Mouse (Mus musculus) embryonic facial prominence, embryonic 11.5 days (tissue): ENCODE measurements at regions not wholly inside any gene's neighbourhood (a gene's known extent, or its start where the extent isn't known, plus 50 kb on each side); places are given as distances from the start of the nearest gene placed in this dataset.
"Not testable (repeated sequence)": the region's sequence is repeated elsewhere in the genome, so short reads cannot be mapped to it uniquely, and the experiment has no call there.

Source experiments
- ATAC-seq: fragments of 200-750 bp; cut with Nextera tagmentation; replicated peaks from 2 replicates; pipeline ENCODE4 v1.8.0; 2017; ENCODE audit warnings: low read depth; ENCODE audit not compliant: insufficient number of reproducible peaks, low FRiP score, low TSS enrichment
- DNase-seq: peaks from one replicate; pipeline ENCODE4 v3.0.0-alpha.2; 2015; ENCODE audit warnings: low spot score
- H3K27ac ChIP-seq: fragments of 300-500 bp; sonication (generic); replicated peaks from 2 replicates; pipeline ENCODE4 v1.5.1; 2014; ENCODE audit warnings: mild to moderate bottlenecking, low read depth, low read length, control low read depth
- H3K27me3 ChIP-seq: fragments of 300-500 bp; sonication (generic); 2 replicates; pipeline ENCODE4 v1.6.1; 2014; ENCODE audit warnings: mild to moderate bottlenecking, low read length, moderate library complexity, mixed read lengths; ENCODE audit not compliant: control insufficient read depth, insufficient read depth
- H3K36me3 ChIP-seq: fragments of 300-500 bp; sonication (generic); replicated peaks from 2 replicates; pipeline ENCODE4 v1.6.1; 2014; ENCODE audit warnings: low read depth, mild to moderate bottlenecking, low read length, moderate library complexity, mixed read lengths; ENCODE audit not compliant: control insufficient read depth, insufficient read depth
- H3K4me1 ChIP-seq: fragments of 300-500 bp; sonication (generic); 2 replicates; pipeline ENCODE4 v1.6.1; 2014; ENCODE audit warnings: low read length, mixed read lengths; ENCODE audit not compliant: control insufficient read depth, insufficient read depth
- H3K4me2 ChIP-seq: fragments of 300-500 bp; sonication (generic); 2 replicates; pipeline ENCODE4 v1.6.1; 2014; ENCODE audit warnings: low read depth, mild to moderate bottlenecking, control low read depth, low read length, moderate library complexity
- H3K4me3 ChIP-seq: fragments of 300-500 bp; sonication (generic); 2 replicates; pipeline ENCODE4 v1.5.1; 2014; ENCODE audit warnings: low read depth, low read length, control low read depth
- H3K9ac ChIP-seq: fragments of 300-500 bp; sonication (generic); replicated peaks from 2 replicates; pipeline ENCODE4 v1.6.1; 2014; ENCODE audit warnings: mild to moderate bottlenecking, control low read depth, low read length
- H3K9me3 ChIP-seq: fragments of 300-500 bp; sonication (generic); replicated peaks from 2 replicates; pipeline ENCODE4 v1.6.1; 2016; ENCODE audit warnings: mild to moderate bottlenecking, low read length, inconsistent platforms, mixed read lengths; ENCODE audit not compliant: control insufficient read depth
- WGBS: fragments of 180-500 bp; shearing (Covaris S2); extraction: QIAGEN DNeasy Blood & Tissue Kit; methylation state at CpG from one replicate; pipeline ENCODE4 v1.1.7; 2014; 5-methylcytosine and 5-hydroxymethylcytosine counted together

GRCm38 (mm10) chr3:7010294-7011087 lies 390.2 kb upstream of the 1700008P02Rik start:
- Histone ChIP-seq H3K4me3 (no peak overlapping the region), H3K4me2 (no peak overlapping the region), H3K27ac (no peak overlapping the region), H3K9ac (no peak overlapping the region), H3K27me3 (no peaks in the 10 kb centered on the region), H3K9me3 (no peaks in the 10 kb centered on the region), H3K36me3 (no peaks in the 10 kb centered on the region), H3K4me1 (no peaks in the 10 kb centered on the region)
- DNase-seq (peak; percentile 73), ATAC-seq (peak; percentile 59; the same call in 1 of the 2 replicates)
- 45% methylated on average over 7 of the region's 7 CpGs for WGBS

- WGBS: 60% methylated on average over 7 of the region's 7 CpGs
- DNase-seq: no peak
- H3K27ac ChIP-seq: no peak overlapping the region
Measured at GRCm38 (mm10) chr3:7008671-7009217, 388.5 kb upstream of the 1700008P02Rik start.

DNA sequence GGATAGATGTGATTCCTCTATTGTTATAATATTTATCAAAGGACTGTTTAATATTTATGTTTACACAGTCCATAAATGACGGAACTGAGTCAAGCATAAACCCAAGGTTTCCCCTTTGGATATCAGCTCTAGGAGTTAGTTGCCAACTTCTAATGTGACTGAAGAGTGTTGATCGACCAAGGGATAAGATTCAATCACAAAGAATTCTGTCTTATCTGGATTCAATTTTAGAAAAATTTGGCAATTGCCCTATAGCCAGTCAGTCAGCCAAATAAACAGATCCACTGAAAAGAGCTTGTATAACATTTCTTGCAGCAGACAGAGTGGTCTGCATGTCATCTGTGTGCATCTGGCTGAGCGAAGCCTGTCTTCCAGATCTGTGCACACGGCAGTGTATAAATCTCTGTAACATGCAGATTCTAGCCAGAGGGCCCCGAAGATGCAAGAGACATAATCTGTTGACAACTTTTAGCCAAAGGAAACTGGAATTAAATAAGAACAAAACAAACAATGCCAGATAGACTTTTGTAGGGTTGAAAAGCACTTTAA lies 387.6 kb upstream of the 1700008P02Rik start:
- Histone ChIP-seq H3K4me2 (no peak overlapping the region), H3K4me1 (no peaks in the 10 kb centered on the region), H3K4me3 (no peak overlapping the region), H3K27me3 (no peaks in the 10 kb centered on the region), H3K9me3 (no peaks in the 10 kb centered on the region), H3K9ac (no peak overlapping the region), H3K36me3 (no peaks in the 10 kb centered on the region), H3K27ac (no peak overlapping the region)
- DNase-seq (peak; percentile 17), ATAC-seq (no peak)
- 37% methylated on average over 5 of the region's 5 CpGs for WGBS

More at GRCm38 (mm10) chr3:7008671-7009217, 388.5 kb upstream of the 1700008P02Rik start:
- Histone ChIP-seq H3K4me2 (no peak overlapping the region), H3K36me3 (no peaks in the 10 kb centered on the region), H3K9me3 (no peaks in the 10 kb centered on the region), H3K27me3 (no peaks in the 10 kb centered on the region), H3K9ac (no peak overlapping the region), H3K4me1 (no peaks in the 10 kb centered on the region), H3K4me3 (no peak overlapping the region)
- ATAC-seq: no peak

GRCm38 (mm10) chr3:6991735-6992134 lies 371.5 kb upstream of the 1700008P02Rik start:
- ATAC-seq, H3K27ac ChIP-seq: not testable (repeated sequence)

DNA sequence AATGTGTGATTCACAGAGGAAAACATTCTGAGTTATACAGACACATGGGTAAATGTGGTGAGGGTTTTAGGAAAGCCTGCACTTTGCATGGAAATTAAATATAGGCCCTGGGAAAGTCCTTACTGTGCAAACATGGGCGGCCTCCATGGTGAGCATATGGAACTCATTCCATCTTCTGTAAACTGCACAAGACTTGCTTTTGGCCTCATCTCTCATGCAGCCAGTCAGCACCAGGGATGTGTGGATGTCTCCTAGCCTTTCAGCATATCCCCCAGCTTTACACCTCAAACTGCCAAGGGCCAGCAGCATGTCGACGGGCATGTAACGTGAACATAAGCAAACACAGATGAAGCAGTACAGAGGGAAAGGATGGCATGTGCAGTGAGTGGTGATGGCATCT lies 364.7 kb upstream of the 1700008P02Rik start:
- 77% methylated on average over 4 of the region's 4 CpGs for WGBS
- ATAC-seq (no peak), DNase-seq (peak; percentile 29)

More at GRCm38 (mm10) chr3:6991735-6992134, 371.5 kb upstream of the 1700008P02Rik start:
- 79% methylated on average over 5 of the region's 5 CpGs for WGBS
- not testable (repeated sequence) for H3K27me3 ChIP-seq, DNase-seq, H3K4me1 ChIP-seq, H3K9ac ChIP-seq, H3K9me3 ChIP-seq, H3K36me3 ChIP-seq, H3K4me2 ChIP-seq, H3K4me3 ChIP-seq

GRCm38 (mm10) chr3:6957681-6958080 lies 337.4 kb upstream of the 1700008P02Rik start:
- Histone ChIP-seq H3K4me3 (no peak overlapping the region), H3K36me3 (no peaks in the 10 kb centered on the region), H3K4me2 (no peak overlapping the region), H3K27ac (no peak overlapping the region), H3K9ac (no peak overlapping the region), H3K4me1 (no peaks in the 10 kb centered on the region), H3K27me3 (no peaks in the 10 kb centered on the region), H3K9me3 (no peaks in the 10 kb centered on the region)
- DNase-seq (no peak), ATAC-seq (no peak)
- WGBS: 91% methylated on average over 7 of the region's 7 CpGs

More for the DNA sequence above, 364.7 kb upstream of the 1700008P02Rik start:
- H3K27ac ChIP-seq: no peak overlapping the region
- H3K4me1 ChIP-seq: no peaks in the 10 kb centered on the region
- H3K9me3 ChIP-seq: no peaks in the 10 kb centered on the region
- H3K36me3 ChIP-seq: no peaks in the 10 kb centered on the region
- no peak overlapping the region for H3K9ac ChIP-seq
- H3K4me2 ChIP-seq: no peak overlapping the region
- no peaks in the 10 kb centered on the region for H3K27me3 ChIP-seq
- no peak overlapping the region for H3K4me3 ChIP-seq

- H3K4me3 ChIP-seq: no peak overlapping the region
- no peaks in the 10 kb centered on the region for H3K4me1 ChIP-seq
- ATAC-seq (no peak), DNase-seq (no peak)
- WGBS: 82% methylated on average over 4 of the region's 4 CpGs
- H3K4me2 ChIP-seq: no peak overlapping the region
- H3K27ac ChIP-seq: no peak overlapping the region
- no peaks in the 10 kb centered on the region for H3K27me3 ChIP-seq
- H3K9ac ChIP-seq: no peak overlapping the region
- H3K36me3 ChIP-seq: no peaks in the 10 kb centered on the region
- H3K9me3 ChIP-seq: no peaks in the 10 kb centered on the region
Measured at GRCm38 (mm10) chr3:6932535-6933103, 312.4 kb upstream of the 1700008P02Rik start.

GRCm38 (mm10) chr3:6926737-6927136 lies 306.5 kb upstream of the 1700008P02Rik start:
- Histone ChIP-seq H3K9ac (no peak overlapping the region), H3K36me3 (no peaks in the 10 kb centered on the region), H3K4me1 (no peaks in the 10 kb centered on the region), H3K4me3 (no peak overlapping the region), H3K27me3 (no peaks in the 10 kb centered on the region), H3K27ac (no peak overlapping the region), H3K4me2 (no peak overlapping the region), H3K9me3 (no peaks in the 10 kb centered on the region)
- DNase-seq (peak; percentile 83), ATAC-seq (no peak; the same call in 1 of the 2 replicates)
- 31% methylated on average over 1 of the region's 1 CpGs for WGBS
